Mouse (Mus musculus): ENCODE measurements at regions not wholly inside any gene's neighbourhood (a gene's known extent, or its start where the extent isn't known, plus 50 kb on each side); places are given as distances from the start of the nearest gene placed in this dataset.

DNA sequence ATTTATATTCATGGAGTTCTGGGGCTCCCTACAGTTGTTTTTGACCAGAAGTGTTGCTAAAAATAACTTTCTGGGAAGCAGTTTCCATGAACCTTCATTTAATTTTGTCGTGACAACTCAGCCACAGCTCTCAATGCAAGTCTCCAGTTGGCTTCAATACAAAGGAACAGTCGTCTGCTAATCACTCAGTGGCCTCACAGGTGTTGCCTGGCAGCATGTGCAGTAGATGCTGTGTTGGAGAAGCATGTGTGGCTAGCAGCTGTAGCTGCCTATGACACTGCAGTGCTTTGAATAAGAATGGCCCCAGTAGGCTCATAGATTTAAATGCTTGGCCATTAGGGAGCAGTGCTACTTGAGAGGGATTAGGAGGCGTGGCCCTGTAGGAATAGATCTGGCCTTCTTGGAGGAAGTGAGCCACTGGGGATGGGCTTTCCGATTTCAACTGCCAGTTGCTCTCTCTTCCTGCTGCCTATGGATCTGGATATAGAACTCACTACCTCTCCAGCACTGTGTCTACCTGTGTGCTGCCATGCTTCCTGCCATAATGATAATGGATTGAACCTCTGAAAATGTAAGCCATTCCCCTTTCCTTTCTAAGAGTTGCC lies 428.5 kb upstream of the Prickle1 start:
- H3K4me1 ChIP-seq (ENCODE audit: control insufficient read depth, insufficient read depth, insufficient read length, low read length), result peaks cover 3% of the 10 kb centered on the region; the same call in 1 of the 2 replicates
- H3K4me3 ChIP-seq (ENCODE audit: insufficient read depth, low read depth, low read length), result no peak overlapping the region
- no peak overlapping the region for H3K27ac ChIP-seq (replicated peaks; ENCODE audit: low read depth, low read length)

- peaks cover 3% of the 10 kb centered on the region; the same call in 1 of the 2 replicates for H3K4me1 ChIP-seq (ENCODE audit: control insufficient read depth, insufficient read depth, insufficient read length, low read length)
- H3K27ac ChIP-seq (replicated peaks; ENCODE audit: low read depth, low read length), result no peak overlapping the region
- no peak overlapping the region for H3K4me3 ChIP-seq (ENCODE audit: insufficient read depth, low read depth, low read length)
These were observed 427.8 kb upstream of the Prickle1 start for GRCm38 (mm10) chr15:94023501-94023900.

DNA sequence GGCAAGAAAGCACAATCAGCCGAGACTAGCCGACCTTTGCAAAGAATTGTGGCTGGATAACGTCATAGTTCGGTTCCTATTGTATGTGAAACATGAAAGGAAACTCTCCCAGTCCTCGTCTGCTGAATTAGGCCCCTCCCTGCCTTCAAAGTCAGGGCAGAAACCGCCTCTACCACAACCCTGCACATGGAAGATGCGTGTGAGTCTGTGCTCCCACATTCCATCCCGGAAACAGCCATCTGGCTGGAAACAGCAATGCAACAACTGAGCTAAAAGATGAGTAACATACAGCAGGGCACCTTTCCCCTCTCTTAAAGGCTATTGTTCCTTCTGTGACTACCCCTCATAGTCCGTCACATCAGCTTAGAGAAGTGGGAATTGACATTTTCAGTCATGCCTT lies 422.1 kb upstream of the Prickle1 start:
- no peaks in the 10 kb centered on the region for H3K4me1 ChIP-seq (ENCODE audit: control insufficient read depth, insufficient read depth, insufficient read length, low read length)

DNA sequence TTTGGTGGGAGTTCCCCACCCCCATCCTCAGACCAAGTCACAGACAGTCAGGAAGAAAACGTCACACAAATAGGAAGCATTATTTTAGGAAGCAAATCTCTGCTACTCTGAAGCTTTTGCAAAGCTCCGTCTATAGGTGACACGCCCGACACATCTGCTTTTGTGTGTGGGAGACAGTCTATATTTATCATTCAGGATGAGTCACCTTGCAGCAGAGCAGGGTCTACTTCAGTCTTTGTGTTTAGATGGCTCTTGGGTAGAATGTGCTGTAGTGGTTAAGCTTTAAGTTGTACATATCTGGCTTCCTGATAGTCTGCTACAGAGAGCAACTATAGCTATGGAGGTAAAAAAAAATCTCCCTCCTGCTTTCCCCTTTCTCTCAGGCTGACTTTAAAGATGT lies 415.8 kb upstream of the Prickle1 start:
- no peak overlapping the region for H3K27ac ChIP-seq (replicated peaks; ENCODE audit: low read depth, low read length)

More for the DNA sequence above, 422.1 kb upstream of the Prickle1 start:
- no peak overlapping the region for H3K4me3 ChIP-seq (ENCODE audit: insufficient read depth, low read depth, low read length)
- H3K27ac ChIP-seq (replicated peaks; ENCODE audit: low read depth, low read length), result no peak overlapping the region

GRCm38 (mm10) chr15:94006082-94006481 lies 410.4 kb upstream of the Prickle1 start:
- Histone ChIP-seq H3K27ac (replicated peaks; ENCODE audit: low read depth, low read length) (no peak overlapping the region), H3K4me1 (ENCODE audit: control insufficient read depth, insufficient read depth, insufficient read length, low read length) (no peaks in the 10 kb centered on the region), H3K4me3 (ENCODE audit: insufficient read depth, low read depth, low read length) (no peak overlapping the region)

More for the DNA sequence above, 415.8 kb upstream of the Prickle1 start:
- H3K4me1 ChIP-seq (ENCODE audit: control insufficient read depth, insufficient read depth, insufficient read length, low read length), result no peaks in the 10 kb centered on the region
- H3K4me3 ChIP-seq (ENCODE audit: insufficient read depth, low read depth, low read length), result no peak overlapping the region

GRCm38 (mm10) chr15:94004911-94005310 lies 409.2 kb upstream of the Prickle1 start:
- Histone ChIP-seq H3K4me1 (ENCODE audit: control insufficient read depth, insufficient read depth, insufficient read length, low read length) (no peaks in the 10 kb centered on the region), H3K27ac (replicated peaks; ENCODE audit: low read depth, low read length) (no peak overlapping the region)

GRCm38 (mm10) chr15:94003145-94003544 lies 407.5 kb upstream of the Prickle1 start:
- no peaks in the 10 kb centered on the region for H3K4me1 ChIP-seq (ENCODE audit: control insufficient read depth, insufficient read depth, insufficient read length, low read length)
- H3K27ac ChIP-seq (replicated peaks; ENCODE audit: low read depth, low read length), result no peak overlapping the region
- no peak overlapping the region for H3K4me3 ChIP-seq (ENCODE audit: insufficient read depth, low read depth, low read length)

More at GRCm38 (mm10) chr15:94004911-94005310, 409.2 kb upstream of the Prickle1 start:
- no peak overlapping the region for H3K4me3 ChIP-seq (ENCODE audit: insufficient read depth, low read depth, low read length)

- no peak overlapping the region for H3K27ac ChIP-seq (replicated peaks; ENCODE audit: low read depth, low read length)
- H3K4me3 ChIP-seq (ENCODE audit: insufficient read depth, low read depth, low read length), result no peak overlapping the region
- no peaks in the 10 kb centered on the region for H3K4me1 ChIP-seq (ENCODE audit: control insufficient read depth, insufficient read depth, insufficient read length, low read length)
These were observed 398.9 kb upstream of the Prickle1 start for GRCm38 (mm10) chr15:93994542-93994941.

GRCm38 (mm10) chr15:93990139-93990538 lies 394.4 kb upstream of the Prickle1 start:
- no peak overlapping the region for H3K27ac ChIP-seq (replicated peaks; ENCODE audit: low read depth, low read length)

DNA sequence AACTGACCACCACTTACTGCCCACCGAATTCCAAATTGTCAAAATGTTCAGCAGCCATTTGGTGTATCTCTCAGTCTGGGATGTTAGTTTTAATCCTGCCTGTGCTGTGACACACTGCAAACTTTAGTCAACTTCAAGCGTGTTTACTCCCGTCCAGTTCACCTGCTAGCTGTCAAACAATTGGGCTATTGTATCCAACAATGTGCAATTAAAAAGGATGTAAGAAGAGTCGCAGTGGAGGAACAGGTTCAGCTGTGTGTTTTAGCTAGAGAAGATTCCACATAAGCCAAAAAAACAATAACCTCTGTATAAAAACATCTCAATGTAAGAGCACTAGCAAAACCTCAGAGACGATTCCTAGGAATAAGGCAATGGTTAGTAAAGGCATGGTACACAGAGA lies 392.7 kb upstream of the Prickle1 start:
- H3K4me1 ChIP-seq (ENCODE audit: control insufficient read depth, insufficient read depth, insufficient read length, low read length), result no peaks in the 10 kb centered on the region
- H3K4me3 ChIP-seq (ENCODE audit: insufficient read depth, low read depth, low read length), result no peak overlapping the region
- no peak overlapping the region for H3K27ac ChIP-seq (replicated peaks; ENCODE audit: low read depth, low read length)

More at GRCm38 (mm10) chr15:93990139-93990538, 394.4 kb upstream of the Prickle1 start:
- H3K4me1 ChIP-seq (ENCODE audit: control insufficient read depth, insufficient read depth, insufficient read length, low read length), result no peaks in the 10 kb centered on the region
- no peak overlapping the region for H3K4me3 ChIP-seq (ENCODE audit: insufficient read depth, low read depth, low read length)

DNA sequence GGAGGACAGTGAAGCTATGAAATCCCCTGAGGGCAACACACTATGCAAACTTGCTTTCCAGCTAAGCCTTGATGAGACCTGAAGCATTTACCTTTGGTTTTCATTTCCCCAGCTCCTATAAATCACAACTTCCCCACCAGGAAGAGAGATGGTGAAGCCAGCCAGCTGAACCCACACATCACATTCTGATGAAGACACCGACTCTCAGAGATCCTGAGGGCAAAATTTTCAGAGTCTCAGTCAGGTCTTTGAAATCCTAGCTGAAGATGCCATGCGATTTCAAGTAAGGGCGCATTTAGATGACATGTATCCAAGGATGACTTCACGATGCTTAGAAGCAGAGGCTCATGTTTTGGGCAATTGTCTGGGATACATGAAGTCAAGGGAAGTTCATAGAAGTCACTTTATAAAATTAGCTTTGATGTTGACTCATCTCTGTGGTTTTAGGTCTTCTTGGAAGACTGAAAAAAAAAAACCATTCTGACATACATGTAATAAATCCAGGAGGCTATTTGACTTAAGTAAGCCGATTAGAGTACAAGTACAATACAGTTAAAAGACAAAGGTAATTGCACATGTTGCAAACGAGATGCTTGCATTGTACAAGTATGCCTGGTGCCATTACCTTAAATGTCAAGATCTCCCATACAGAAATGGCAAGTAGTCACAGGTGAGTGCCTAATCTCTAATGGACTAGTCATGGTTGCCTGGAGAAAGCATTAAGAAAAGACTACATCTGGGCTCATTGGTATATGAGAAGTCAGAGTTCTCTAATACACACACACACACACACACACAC lies 391.1 kb upstream of the Prickle1 start:
- no peak overlapping the region for H3K27ac ChIP-seq (replicated peaks; ENCODE audit: low read depth, low read length)
- no peak overlapping the region for H3K4me3 ChIP-seq (ENCODE audit: insufficient read depth, low read depth, low read length)
- no peaks in the 10 kb centered on the region for H3K4me1 ChIP-seq (ENCODE audit: control insufficient read depth, insufficient read depth, insufficient read length, low read length)

DNA sequence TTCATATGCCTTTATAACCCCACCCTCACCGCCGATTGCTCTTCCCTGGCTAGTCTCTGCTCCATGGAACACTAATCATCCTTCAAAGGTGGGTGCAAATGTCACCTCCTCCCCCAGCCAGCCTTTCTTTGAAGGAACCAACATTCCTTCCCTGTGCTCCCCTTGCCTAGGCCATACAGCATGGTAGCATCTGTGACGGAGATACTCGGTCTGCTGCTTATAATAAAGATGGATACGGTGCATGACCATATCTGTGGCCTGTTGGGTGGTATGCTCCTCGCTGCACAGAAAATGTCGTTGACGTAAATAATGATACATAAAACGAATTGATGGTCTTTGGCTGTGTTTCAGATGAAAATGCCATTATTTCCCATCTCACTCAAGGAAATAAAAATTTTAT lies 386.4 kb upstream of the Prickle1 start:
- no peak overlapping the region for H3K4me3 ChIP-seq (ENCODE audit: insufficient read depth, low read depth, low read length)
- no peaks in the 10 kb centered on the region for H3K4me1 ChIP-seq (ENCODE audit: control insufficient read depth, insufficient read depth, insufficient read length, low read length)
- no peak overlapping the region for H3K27ac ChIP-seq (replicated peaks; ENCODE audit: low read depth, low read length)

DNA sequence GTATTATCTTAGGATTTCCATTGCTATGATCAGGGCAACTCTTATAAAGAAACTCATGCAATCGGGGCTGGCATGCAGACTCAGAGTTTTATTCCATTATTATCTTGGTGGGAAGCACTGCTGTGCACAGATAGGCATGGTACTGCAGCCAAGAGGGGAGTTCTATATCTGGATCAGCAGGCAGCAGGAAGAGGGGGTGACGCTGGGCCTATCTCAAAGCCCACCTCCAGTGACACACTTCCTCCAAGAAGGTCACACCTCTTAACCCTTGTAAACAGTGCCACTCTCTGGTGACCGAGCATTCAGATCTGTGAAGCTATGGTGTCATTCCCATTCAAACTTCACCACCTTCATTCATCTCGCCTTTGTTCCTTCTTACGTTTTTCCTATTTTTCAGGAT lies 381.8 kb upstream of the Prickle1 start:
- H3K4me3 ChIP-seq (ENCODE audit: insufficient read depth, low read depth, low read length), result no peak overlapping the region
- no peaks in the 10 kb centered on the region for H3K4me1 ChIP-seq (ENCODE audit: control insufficient read depth, insufficient read depth, insufficient read length, low read length)
- H3K27ac ChIP-seq (replicated peaks; ENCODE audit: low read depth, low read length), result no peak overlapping the region

GRCm38 (mm10) chr15:93974727-93975126 lies 379.0 kb upstream of the Prickle1 start:
- Histone ChIP-seq H3K27ac (replicated peaks; ENCODE audit: low read depth, low read length) (no peak overlapping the region), H3K4me3 (ENCODE audit: insufficient read depth, low read depth, low read length) (no peak overlapping the region), H3K4me1 (ENCODE audit: control insufficient read depth, insufficient read depth, insufficient read length, low read length) (no peaks in the 10 kb centered on the region)

DNA sequence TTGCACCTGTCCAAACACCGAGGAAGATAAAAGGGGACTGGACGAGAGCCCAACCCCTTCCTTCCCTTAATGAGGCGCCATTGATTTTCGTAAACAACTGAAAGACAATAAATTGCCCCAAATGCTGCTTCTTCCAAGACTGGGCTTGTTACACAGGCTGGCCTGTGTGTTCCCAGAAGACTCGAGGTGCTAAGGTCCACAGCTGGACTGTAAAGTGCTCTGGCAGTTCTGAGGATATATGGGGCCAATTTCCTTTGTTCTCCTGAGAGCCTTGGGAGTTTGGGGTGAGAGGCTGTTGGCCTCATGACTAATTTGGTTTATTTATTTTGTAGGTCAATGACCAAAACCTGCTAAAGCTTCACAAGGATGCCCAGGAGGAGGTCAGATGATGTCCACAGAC lies 377.3 kb upstream of the Prickle1 start:
- Histone ChIP-seq H3K4me1 (ENCODE audit: control insufficient read depth, insufficient read depth, insufficient read length, low read length) (no peaks in the 10 kb centered on the region), H3K4me3 (ENCODE audit: insufficient read depth, low read depth, low read length) (no peak overlapping the region), H3K27ac (replicated peaks; ENCODE audit: low read depth, low read length) (no peak overlapping the region)

DNA sequence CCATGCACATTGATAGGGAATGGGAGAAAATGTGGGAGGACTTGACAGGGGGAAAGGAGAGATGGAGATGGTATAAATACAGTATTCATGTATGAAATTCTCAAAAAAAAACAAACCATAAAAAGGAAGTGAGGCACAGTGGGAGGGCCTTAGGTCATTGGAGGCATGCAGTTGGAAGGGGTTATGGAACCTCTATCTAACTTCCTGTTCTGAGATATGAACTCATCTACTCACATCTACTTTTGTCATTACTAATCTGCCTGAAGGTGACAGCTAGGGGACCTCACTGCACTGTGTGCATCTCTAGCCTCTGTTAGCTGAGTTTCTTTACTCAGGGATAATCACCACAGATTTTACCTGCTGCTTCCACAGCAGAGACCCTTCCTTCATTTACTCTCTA lies 366.3 kb upstream of the Prickle1 start:
- H3K27ac ChIP-seq (replicated peaks; ENCODE audit: low read depth, low read length), result no peak overlapping the region
- no peaks in the 10 kb centered on the region for H3K4me1 ChIP-seq (ENCODE audit: control insufficient read depth, insufficient read depth, insufficient read length, low read length)
- no peak overlapping the region for H3K4me3 ChIP-seq (ENCODE audit: insufficient read depth, low read depth, low read length)
